Mouse (Mus musculus) frontal cortex, postnatal 25 days (tissue): ENCODE measurements around the gene Gm21760.
"Not testable (repeated sequence)": the region's sequence is repeated elsewhere in the genome, so short reads cannot be mapped to it uniquely, and the experiment has no call there.

ENCODE experiments used
- DNase-seq, 2 experiments: peaks; one replicate each; pipeline ENCODE4 v3.0.0; 2022; ENCODE audit warnings: low spot score in 2 of 2

Gm21760 gene

GRCm38 (mm10) chrY:80133479-80133878 lies at the start of gene Gm21760:
TSS of gene Gm21760 (plus strand) at chrY:80133779.
- DNase-seq = not testable (repeated sequence)
